Mouse (Mus musculus): ENCODE data around the gene Ccdc27. TPM values are rescaled to one million over a fixed set of nuclear protein-coding genes. Genes with fewer than 3 reads are reported as not detected.

The Ccdc27 gene
- 0.07 TPM in 1 of 2 replicates, not detected in the other for polyA plus RNA-seq (2015; fragmentation: Nextera tagmentation; extraction: Ambion mirVana)

DNA sequence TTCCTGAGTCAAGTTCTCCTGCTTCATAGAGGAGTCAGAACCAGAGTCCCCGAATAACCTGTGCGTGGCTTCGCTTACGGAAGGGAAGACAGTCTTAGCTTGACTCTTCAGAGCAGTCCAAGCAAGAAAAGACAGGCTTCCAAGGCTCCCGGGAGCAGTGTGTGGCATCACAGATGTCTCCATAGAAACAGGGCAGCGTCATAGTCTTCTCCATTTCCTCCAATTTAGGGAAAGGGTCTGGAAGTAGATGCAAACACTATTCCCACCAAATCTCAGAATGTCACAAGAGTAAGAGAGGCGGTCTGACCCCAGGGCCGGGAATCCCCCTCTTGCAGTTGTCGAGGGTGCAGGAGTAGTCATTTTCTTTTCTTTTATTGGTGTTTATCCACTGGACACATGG lies at the start of gene Ccdc27:
Ccdc27 (minus strand) TSS at position 101 of the 400 bp plus-strand sequence.
- Histone ChIP-seq H3K4me3 (replicated peaks) (no peak within 1 kb of the TSS), H3K9ac (no peak within 1 kb of the TSS), H3K9me3 (replicated peaks) (no peaks in the 10 kb centered on the region), H3K36me3 (no peaks in the 10 kb centered on the region), H3K4me2 (no peak within 1 kb of the TSS), H3K27me3 (peaks cover 3% of the 10 kb centered on the region; the same call in 1 of the 2 replicates), H3K4me1 (replicated peaks) (no peaks in the 10 kb centered on the region), H3K27ac (no peak within 1 kb of the TSS)
- DNase-seq: no peak
- ATAC-seq (ENCODE audit: low read depth): no peak
- WGBS (ENCODE audit: insufficient replicate concordance): 77% methylated on average over 9 of the region's 9 CpGs

DNA sequence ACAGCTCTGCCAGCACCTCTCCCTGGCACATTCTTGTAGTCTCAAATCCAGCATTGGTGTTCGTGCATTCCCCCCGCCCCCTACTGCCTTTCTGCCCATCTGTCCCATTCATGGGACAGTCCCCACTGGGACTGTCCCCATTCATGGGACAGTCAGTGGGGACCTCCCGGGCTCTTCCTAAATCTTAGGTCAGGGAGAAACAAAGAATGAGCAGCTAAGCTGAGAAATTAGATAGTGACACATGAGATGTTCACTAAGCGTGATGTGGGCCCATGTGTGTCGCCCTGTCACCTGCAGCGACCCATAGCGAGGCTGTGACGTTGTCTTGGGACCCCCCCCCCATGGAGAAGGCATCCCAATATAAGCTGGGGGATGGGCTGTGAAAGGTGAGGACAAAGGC lies 48.9 kb upstream of the Ccdc27 start:
- H3K4me1 ChIP-seq (replicated peaks): no peaks in the 10 kb centered on the region
- DNase-seq: no peak
- H3K27ac ChIP-seq: no peak overlapping the region
- no peak overlapping the region for H3K9ac ChIP-seq
- H3K36me3 ChIP-seq: no peaks in the 10 kb centered on the region
- H3K27me3 ChIP-seq: peaks cover 42% of the 10 kb centered on the region
- H3K9me3 ChIP-seq (replicated peaks): no peaks in the 10 kb centered on the region
- ATAC-seq (ENCODE audit: low read depth): no peak
- no peak overlapping the region for H3K4me3 ChIP-seq (replicated peaks)
- H3K4me2 ChIP-seq: no peak overlapping the region
- 56% methylated on average over 8 of the region's 8 CpGs for WGBS (ENCODE audit: insufficient replicate concordance)

DNA sequence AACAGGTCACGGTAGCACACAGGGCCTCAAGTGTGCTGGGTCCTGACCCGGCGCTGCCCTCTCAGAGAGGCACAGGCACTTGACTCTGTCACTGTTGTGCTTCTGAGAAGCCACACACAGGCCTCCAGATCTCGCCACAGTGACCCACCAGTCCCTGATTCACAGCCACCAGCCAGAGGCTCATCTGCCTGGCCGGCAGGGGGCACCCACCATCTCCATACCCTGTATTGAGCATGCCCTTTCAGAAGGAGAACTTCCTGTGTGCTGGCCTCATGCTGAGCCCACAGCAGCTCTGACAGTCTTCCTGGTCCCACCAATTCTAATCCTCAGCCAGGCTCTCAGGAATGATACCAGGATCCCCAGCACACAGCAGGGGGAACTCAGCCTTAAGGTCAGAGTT lies 46.7 kb upstream of the Ccdc27 start:
- H3K27me3 ChIP-seq: peaks cover 33% of the 10 kb centered on the region; the same call in 1 of the 2 replicates
- peak; percentile 20 for DNase-seq
- H3K36me3 ChIP-seq: no peaks in the 10 kb centered on the region
- no peak overlapping the region for H3K27ac ChIP-seq
- H3K4me2 ChIP-seq: no peak overlapping the region
- no peaks in the 10 kb centered on the region for H3K4me1 ChIP-seq (replicated peaks)
- 42% methylated on average over 5 of the region's 5 CpGs for WGBS (ENCODE audit: insufficient replicate concordance)
- H3K9me3 ChIP-seq (replicated peaks): no peaks in the 10 kb centered on the region
- no peak for ATAC-seq (ENCODE audit: low read depth)
- no peak overlapping the region for H3K9ac ChIP-seq
- H3K4me3 ChIP-seq (replicated peaks): no peak overlapping the region

DNA sequence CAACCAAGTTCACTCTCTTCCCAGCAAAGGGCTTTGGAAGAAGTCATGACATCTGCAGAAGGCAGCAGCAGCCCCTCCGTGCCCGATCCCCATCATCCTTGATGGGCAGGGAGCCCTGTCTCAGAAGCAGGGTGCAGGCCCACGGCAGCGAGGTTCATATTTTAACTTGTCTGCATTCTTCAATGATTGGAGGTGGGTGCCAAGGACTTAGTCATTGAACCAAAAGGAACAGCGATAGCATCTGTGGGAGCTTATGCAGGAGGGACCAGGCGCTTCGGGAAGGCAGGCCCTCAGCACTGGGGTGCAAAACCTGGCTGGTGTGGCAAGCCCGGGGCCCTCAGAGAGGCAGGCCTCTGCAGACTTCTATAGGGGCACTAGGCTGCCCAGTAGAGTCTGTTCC lies 44.0 kb upstream of the Ccdc27 start:
- H3K27me3 ChIP-seq: peaks cover 52% of the 10 kb centered on the region
- whole genome bisulfite sequencing (ENCODE audit: insufficient replicate concordance): 76% methylated on average over 8 of the region's 8 CpGs

DNA sequence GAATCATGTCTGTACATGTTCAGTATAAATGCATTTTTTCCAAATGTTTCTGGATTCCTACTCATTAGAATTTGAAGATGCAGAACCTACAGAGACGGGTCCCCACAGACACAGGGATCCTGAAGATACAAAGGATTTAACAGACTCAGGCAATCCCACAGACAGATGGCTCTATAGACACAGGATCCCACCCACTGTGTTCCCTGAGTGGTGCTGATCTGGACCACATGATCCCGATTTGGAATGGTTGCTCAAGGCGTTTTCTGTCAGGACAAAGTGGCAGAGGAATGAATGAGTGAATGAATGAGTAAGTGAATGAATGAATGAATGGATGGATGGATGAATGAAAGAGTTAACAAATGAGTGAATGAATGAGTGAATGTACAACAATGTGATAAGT lies 43.4 kb upstream of the Ccdc27 start:
- 56% methylated on average over 3 of the region's 3 CpGs for WGBS (ENCODE audit: insufficient replicate concordance)
- peaks cover 55% of the 10 kb centered on the region for H3K27me3 ChIP-seq

More for the DNA sequence above, 44.0 kb upstream of the Ccdc27 start:
- no peak overlapping the region for H3K4me2 ChIP-seq
- no peaks in the 10 kb centered on the region for H3K4me1 ChIP-seq (replicated peaks)
- H3K9me3 ChIP-seq (replicated peaks): no peaks in the 10 kb centered on the region
- no peak overlapping the region for H3K9ac ChIP-seq
- no peak overlapping the region for H3K27ac ChIP-seq
- no peaks in the 10 kb centered on the region for H3K36me3 ChIP-seq
- ATAC-seq (ENCODE audit: low read depth): no peak
- DNase-seq: no peak
- no peak overlapping the region for H3K4me3 ChIP-seq (replicated peaks)

DNA sequence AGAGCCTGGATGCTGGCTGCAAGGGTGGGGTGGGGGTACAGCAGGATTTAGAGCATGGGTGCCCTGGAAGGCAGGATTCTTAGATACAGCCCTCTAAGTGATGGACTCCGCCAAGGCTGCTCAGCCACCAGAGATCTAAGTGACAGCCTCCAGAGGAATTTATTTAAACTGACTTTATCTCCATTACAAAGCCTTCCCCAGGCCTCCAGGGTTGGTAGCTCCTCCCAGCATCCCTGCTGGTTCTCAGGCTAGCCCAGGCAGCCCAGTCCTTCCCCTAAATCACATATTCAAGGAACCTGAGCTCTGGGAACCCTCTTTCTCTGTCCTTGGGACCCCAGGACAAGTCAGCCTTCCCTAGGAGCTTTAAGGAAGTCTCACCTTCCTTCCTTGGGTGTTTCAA lies 39.5 kb upstream of the Ccdc27 start:
- H3K9me3 ChIP-seq (replicated peaks): no peaks in the 10 kb centered on the region
- no peaks in the 10 kb centered on the region for H3K36me3 ChIP-seq
- H3K4me1 ChIP-seq (replicated peaks): no peaks in the 10 kb centered on the region
- DNase-seq: no peak
- no peak for ATAC-seq (ENCODE audit: low read depth)
- no peak overlapping the region for H3K4me3 ChIP-seq (replicated peaks)
- WGBS (ENCODE audit: insufficient replicate concordance): 12% methylated on average over 1 of the region's 1 CpGs
- H3K27me3 ChIP-seq: peaks cover 52% of the 10 kb centered on the region
- no peak overlapping the region for H3K9ac ChIP-seq
- no peak overlapping the region for H3K4me2 ChIP-seq
- H3K27ac ChIP-seq: no peak overlapping the region

More for the DNA sequence above, 43.4 kb upstream of the Ccdc27 start:
- Histone ChIP-seq H3K36me3 (no peaks in the 10 kb centered on the region), H3K4me3 (replicated peaks) (no peak overlapping the region), H3K9ac (no peak overlapping the region), H3K4me2 (no peak overlapping the region), H3K27ac (no peak overlapping the region), H3K4me1 (replicated peaks) (no peaks in the 10 kb centered on the region), H3K9me3 (replicated peaks) (no peaks in the 10 kb centered on the region)
- ATAC-seq (ENCODE audit: low read depth): no peak
- DNase-seq: no peak

DNA sequence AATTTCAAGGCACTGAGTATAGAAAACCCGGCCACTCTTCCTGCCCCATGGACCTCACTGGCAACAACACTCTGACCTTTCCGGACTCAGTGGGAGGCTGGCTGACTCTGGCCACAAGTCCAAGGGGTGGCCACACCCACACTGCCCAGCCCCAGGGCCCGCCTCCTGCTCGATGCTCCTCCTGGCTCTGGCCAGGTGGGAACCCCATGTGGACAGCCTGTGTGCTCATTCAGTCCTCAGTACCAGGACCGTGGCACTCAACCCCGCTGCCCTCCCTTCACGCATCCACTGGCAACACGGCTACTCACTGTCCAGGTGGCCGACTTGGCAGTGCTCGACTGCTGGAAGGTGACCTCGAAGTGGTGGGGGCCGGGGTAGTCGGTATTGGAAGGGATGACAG lies 38.5 kb upstream of the Ccdc27 start:
- peaks cover 47% of the 10 kb centered on the region for H3K27me3 ChIP-seq
- H3K4me3 ChIP-seq (replicated peaks): no peak overlapping the region
- no peak for DNase-seq

DNA sequence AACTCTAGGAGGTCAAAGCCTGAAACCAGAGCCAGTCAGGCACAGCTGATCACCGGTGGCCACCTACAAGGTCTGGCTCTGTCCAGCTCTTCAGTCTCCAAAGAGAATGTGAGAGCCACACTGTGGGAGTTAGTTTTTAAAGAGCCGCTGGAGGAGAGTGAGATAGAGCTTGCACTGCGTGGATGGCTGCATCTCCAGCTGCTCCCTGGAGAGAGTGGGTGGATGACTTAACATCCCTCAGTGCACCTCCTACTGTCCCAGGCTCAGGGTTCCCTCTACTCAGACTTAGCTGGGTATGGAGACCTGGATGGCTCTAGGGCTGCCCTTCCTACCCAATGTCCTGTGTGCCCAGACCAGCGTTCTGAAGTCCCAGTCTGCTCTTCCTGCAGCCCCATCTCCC lies 37.7 kb upstream of the Ccdc27 start:
- Histone ChIP-seq H3K4me1 (replicated peaks) (no peaks in the 10 kb centered on the region), H3K9me3 (replicated peaks) (no peaks in the 10 kb centered on the region), H3K4me3 (replicated peaks) (no peak overlapping the region), H3K36me3 (no peaks in the 10 kb centered on the region), H3K27ac (no peak overlapping the region), H3K27me3 (peaks cover 43% of the 10 kb centered on the region), H3K9ac (no peak overlapping the region), H3K4me2 (no peak overlapping the region)
- 29% methylated on average over 4 of the region's 4 CpGs for WGBS (ENCODE audit: insufficient replicate concordance)
- DNase-seq (no peak), ATAC-seq (ENCODE audit: low read depth) (no peak)

More for the DNA sequence above, 38.5 kb upstream of the Ccdc27 start:
- Histone ChIP-seq H3K9ac (no peak overlapping the region), H3K36me3 (no peaks in the 10 kb centered on the region), H3K9me3 (replicated peaks) (no peaks in the 10 kb centered on the region), H3K4me1 (replicated peaks) (no peaks in the 10 kb centered on the region), H3K27ac (no peak overlapping the region), H3K4me2 (peak overlapping the region; percentile 46)
- WGBS (ENCODE audit: insufficient replicate concordance): 6% methylated on average over 13 of the region's 13 CpGs
- peak; percentile 77 for ATAC-seq (ENCODE audit: low read depth)

DNA sequence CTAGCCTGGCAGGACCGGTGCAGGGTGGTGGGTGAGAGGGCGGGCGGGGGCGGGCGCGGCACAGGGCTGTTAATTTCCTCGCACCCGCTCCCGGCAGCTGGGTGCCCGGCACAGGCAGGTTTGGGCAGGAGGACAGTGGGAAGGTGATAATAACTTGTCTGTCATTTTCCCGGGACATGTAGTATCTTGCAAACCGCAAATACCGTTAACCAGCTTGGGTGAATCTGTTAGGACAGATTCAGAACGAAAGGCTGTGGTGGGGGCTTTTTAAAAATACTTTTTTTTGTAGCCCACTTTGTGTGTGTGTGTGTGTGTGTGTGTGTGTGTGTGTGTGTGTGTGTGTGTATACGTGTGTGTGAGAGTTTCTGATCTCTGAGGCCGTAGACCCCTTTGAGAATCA lies 29.5 kb upstream of the Ccdc27 start:
- Histone ChIP-seq H3K9ac (no peak overlapping the region), H3K27ac (no peak overlapping the region), H3K36me3 (no peaks in the 10 kb centered on the region), H3K4me1 (replicated peaks) (no peaks in the 10 kb centered on the region), H3K9me3 (replicated peaks) (no peaks in the 10 kb centered on the region), H3K4me3 (replicated peaks) (no peak overlapping the region), H3K4me2 (no peak overlapping the region), H3K27me3 (peaks cover 37% of the 10 kb centered on the region)
- no peak for DNase-seq
- WGBS (ENCODE audit: insufficient replicate concordance): 14% methylated on average over 15 of the region's 16 CpGs
- no peak for ATAC-seq (ENCODE audit: low read depth)

DNA sequence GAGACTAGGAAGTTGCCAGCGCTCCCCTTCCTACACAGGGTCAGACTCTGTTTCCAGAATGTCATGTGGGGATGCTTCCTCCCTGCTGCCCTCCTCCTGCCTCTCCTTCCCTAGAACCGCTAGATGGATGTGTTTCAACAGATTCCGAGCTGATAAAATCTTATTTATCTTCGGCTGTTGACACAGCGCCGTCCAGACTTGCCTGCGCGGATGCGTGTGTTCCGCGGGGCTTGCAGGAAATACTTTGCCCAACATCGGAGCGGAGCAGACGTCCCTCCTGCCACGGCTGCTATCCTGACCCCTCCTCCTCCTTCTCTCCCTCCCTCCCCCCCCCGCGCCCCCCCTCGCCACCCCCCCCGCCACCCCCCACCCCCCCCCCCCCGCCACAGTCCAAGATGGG lies 29.0 kb upstream of the Ccdc27 start:
- ATAC-seq (ENCODE audit: low read depth) (no peak), DNase-seq (no peak)
- WGBS (ENCODE audit: insufficient replicate concordance): 4% methylated on average over 16 of the region's 20 CpGs
- Histone ChIP-seq H3K27me3 (peaks cover 37% of the 10 kb centered on the region), H3K4me2 (no peak overlapping the region), H3K36me3 (no peaks in the 10 kb centered on the region), H3K4me1 (replicated peaks) (no peaks in the 10 kb centered on the region), H3K9ac (no peak overlapping the region), H3K4me3 (replicated peaks) (no peak overlapping the region), H3K9me3 (replicated peaks) (no peaks in the 10 kb centered on the region), H3K27ac (no peak overlapping the region)

DNA sequence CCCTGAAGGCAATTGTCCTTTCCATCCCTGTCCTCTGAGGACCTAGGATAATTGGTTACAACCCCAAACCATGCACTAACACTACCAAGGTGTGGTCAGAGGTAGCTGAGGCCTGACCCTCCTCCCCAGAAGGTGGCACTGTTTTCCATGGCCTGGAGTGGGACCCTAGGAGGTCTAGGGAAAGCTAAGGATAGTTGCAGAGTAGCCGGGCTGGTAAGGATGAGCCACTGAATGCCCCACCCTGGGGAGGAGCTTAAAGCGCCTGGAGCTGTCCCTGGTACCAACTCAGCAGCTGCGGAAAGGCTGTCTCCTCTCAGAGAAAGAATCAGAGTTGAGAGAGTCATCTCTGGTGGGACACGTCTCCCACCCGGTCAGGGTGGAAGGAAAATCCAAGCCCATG lies 28.4 kb upstream of the Ccdc27 start:
- H3K27me3 ChIP-seq: peaks cover 37% of the 10 kb centered on the region

More for the DNA sequence above, 28.4 kb upstream of the Ccdc27 start:
- H3K27ac ChIP-seq: no peak overlapping the region
- H3K4me2 ChIP-seq: no peak overlapping the region
- DNase-seq (peak; percentile 21), ATAC-seq (ENCODE audit: low read depth) (peak; percentile 19; the same call in 1 of the 2 replicates)
- H3K9me3 ChIP-seq (replicated peaks): no peaks in the 10 kb centered on the region
- H3K36me3 ChIP-seq: no peaks in the 10 kb centered on the region
- under 1% methylated on average over 5 of the region's 5 CpGs for WGBS (ENCODE audit: insufficient replicate concordance)
- H3K4me3 ChIP-seq (replicated peaks): no peak overlapping the region
- no peak overlapping the region for H3K9ac ChIP-seq
- no peaks in the 10 kb centered on the region for H3K4me1 ChIP-seq (replicated peaks)
